Mouse (Mus musculus) myocyte (in vitro differentiated cells): ENCODE data around the gene Sall2.

Experiments
- CEBPB ChIP-seq: IDR thresholded peaks from 2 replicates; pipeline ENCODE4 v1.6.1; 2011; ENCODE audit warnings: mild to moderate bottlenecking, moderate library complexity; ENCODE audit not compliant: poor library complexity, insufficient read depth, severe bottlenecking
- E2F4 ChIP-seq: IDR thresholded peaks from one replicate; pipeline ENCODE4 v1.6.1; 2011; ENCODE audit warnings: mild to moderate bottlenecking, control low read depth, moderate library complexity; ENCODE audit not compliant: insufficient read depth
- MAX ChIP-seq: IDR thresholded peaks from one replicate; pipeline ENCODE4 v1.6.1; 2011; ENCODE audit warnings: low read depth, mild to moderate bottlenecking, control low read depth
- MYOD1 ChIP-seq, 3 experiments: IDR thresholded peaks; one replicate each; pipeline ENCODE4 v1.6.1; 2011; ENCODE audit warnings: control low read depth in 2 of 3, low read depth in 2 of 3, mild to moderate bottlenecking in 2 of 3, moderate library complexity in 1 of 3; ENCODE audit not compliant: insufficient read length in 2 of 3, control insufficient read depth in 1 of 3
- MYOG ChIP-seq, 3 experiments: IDR thresholded peaks; one replicate each; pipeline ENCODE4 v1.6.1; 2011; ENCODE audit warnings: control low read depth in 2 of 3, low read depth in 2 of 3, mild to moderate bottlenecking in 2 of 3; ENCODE audit not compliant: insufficient read length in 2 of 3, control insufficient read depth in 1 of 3, insufficient read depth in 1 of 3
- POLR2A ChIP-seq: IDR thresholded peaks from one replicate; pipeline ENCODE4 v1.6.1; 2011; ENCODE audit warnings: low read depth, mild to moderate bottlenecking, control low read depth, moderate library complexity; ENCODE audit not compliant: insufficient read length
- POLR2AphosphoS2 ChIP-seq: IDR thresholded peaks from one replicate; pipeline ENCODE4 v1.6.1; 2011; ENCODE audit warnings: low read depth, control low read depth; ENCODE audit not compliant: insufficient read length
- REST ChIP-seq: IDR thresholded peaks from one replicate; pipeline ENCODE4 v1.6.1; 2011; ENCODE audit warnings: mild to moderate bottlenecking, control low read depth, moderate library complexity; ENCODE audit not compliant: insufficient read depth, insufficient read length
- SRF ChIP-seq: IDR thresholded peaks from one replicate; pipeline ENCODE4 v1.6.1; 2011; ENCODE audit warnings: low read depth; ENCODE audit not compliant: control insufficient read depth, insufficient read length
- TCF12 ChIP-seq: IDR thresholded peaks from one replicate; pipeline ENCODE4 v1.6.1; 2011; ENCODE audit warnings: mild to moderate bottlenecking, control low read depth; ENCODE audit not compliant: poor library complexity, insufficient read depth, severe bottlenecking
- TCF3 ChIP-seq: IDR thresholded peaks from one replicate; pipeline ENCODE4 v1.6.1; 2011; ENCODE audit warnings: low read depth, control low read depth; ENCODE audit not compliant: insufficient read length
- USF1 ChIP-seq: IDR thresholded peaks from one replicate; pipeline ENCODE4 v1.6.1; 2011; ENCODE audit warnings: low read depth, mild to moderate bottlenecking, control low read depth, moderate library complexity

DNA sequence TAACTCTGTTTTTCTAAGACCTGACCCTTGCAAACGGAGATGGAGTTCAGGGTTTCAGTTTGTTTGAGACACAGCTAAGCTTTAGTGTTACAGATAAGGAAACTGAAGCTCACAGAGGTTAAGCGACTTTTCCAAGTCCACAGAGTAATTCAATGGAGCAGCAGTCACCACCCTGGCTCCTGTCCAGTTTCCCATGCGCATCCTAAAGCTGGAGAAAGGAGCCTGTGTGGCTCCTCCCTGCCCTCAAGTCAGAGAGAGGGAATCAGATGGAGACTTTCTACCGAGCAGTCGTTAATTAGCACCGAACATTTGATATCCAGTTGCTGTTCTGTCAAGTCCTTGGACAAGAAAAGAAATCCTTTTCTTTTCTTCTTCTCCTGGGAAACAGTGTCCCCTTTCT lies 9.2 kb downstream of the Sall2 start:
- no peak for TF ChIP-seq SRF
- no peak for TF ChIP-seq REST
- no peak for TF ChIP-seq POLR2A
- TF ChIP-seq E2F4, result no peak
- no peak for TF ChIP-seq CEBPB
- TF ChIP-seq USF1, result no peak
- no peak for TF ChIP-seq TCF12
- TF ChIP-seq POLR2AphosphoS2, result no peak
- TF ChIP-seq MAX, result no peak
- TF ChIP-seq MYOD1 (IDR thresholded peaks at IDR 0.05; ENCODE audit: control insufficient read depth in 1 of 3, insufficient read length in 2 of 3, low read depth in 2 of 3), result no peak
- TF ChIP-seq MYOG (IDR thresholded peaks at IDR 0.05; ENCODE audit: control insufficient read depth in 1 of 3, insufficient read depth in 1 of 3, insufficient read length in 2 of 3, low read depth in 2 of 3), result no peak
- no peak for TF ChIP-seq TCF3
